Mouse (Mus musculus) kidney, adult 2 months (tissue): ENCODE results near the gene Cd300ld4.

Experiments
- CTCF ChIP-seq: fragments of 200-500 bp; conservative IDR thresholded peaks from 2 replicates; pipeline ENCODE4 v1.5.1; 2011; ENCODE audit warnings: low read depth, mild to moderate bottlenecking, control low read depth, low read length, moderate library complexity, mixed read lengths; ENCODE audit not compliant: insufficient read depth, insufficient read length
- POLR2A ChIP-seq: fragments of 200-500 bp; IDR thresholded peaks from one replicate; pipeline ENCODE4 v1.6.1; 2011; ENCODE audit warnings: low read depth, low read length, control low read depth

DNA sequence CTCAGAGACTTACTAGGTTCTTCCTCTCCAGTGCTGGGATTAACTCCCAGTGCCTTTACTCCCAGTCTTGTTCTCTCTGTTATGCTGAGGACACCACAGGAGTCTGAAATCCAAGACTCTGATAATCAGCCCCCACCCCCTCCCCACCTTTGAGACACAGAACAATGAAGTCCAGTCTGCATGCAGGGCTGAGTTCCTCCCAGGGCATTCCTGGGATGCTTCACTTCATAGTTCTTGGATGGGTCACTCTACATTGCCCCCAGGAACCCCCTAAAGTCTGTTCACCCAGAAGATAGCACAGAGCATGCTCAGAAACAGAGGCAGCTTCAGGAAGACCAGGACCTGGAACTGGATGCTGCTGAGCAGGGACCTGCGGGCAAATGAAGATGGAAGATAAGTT, 26.2 kb upstream of the Cd300ld4 start:
- TF ChIP-seq CTCF (no peak), POLR2A (no peak)
